Mouse (Mus musculus) hindbrain, embryonic 11.5 days (tissue): ENCODE data around the gene Sec22b. TPM values are rescaled to one million over a fixed set of nuclear protein-coding genes. Genes with fewer than 3 reads are reported as not detected.

Experiments used
- ATAC-seq: fragments of 200-750 bp; cut with Nextera tagmentation; 2 replicates; pipeline ENCODE4 v1.8.0; 2017; ENCODE audit warnings: mild to moderate bottlenecking, moderate TSS enrichment, moderate library complexity; ENCODE audit not compliant: low FRiP score
- DNase-seq: peaks from one replicate; pipeline ENCODE4 v3.0.0-alpha.2; 2015; ENCODE audit warnings: low spot score
- H3K27ac ChIP-seq: fragments of 300-500 bp; sonication (generic); 2 replicates; pipeline ENCODE4 v1.5.1; 2014; ENCODE audit warnings: mild to moderate bottlenecking, low read depth, low read length
- H3K27me3 ChIP-seq: fragments of 300-500 bp; sonication (generic); 2 replicates; pipeline ENCODE4 v1.6.1; 2014; ENCODE audit warnings: mild to moderate bottlenecking, low read length, moderate library complexity, mixed read lengths; ENCODE audit not compliant: control insufficient read depth, insufficient read depth
- H3K36me3 ChIP-seq: fragments of 300-500 bp; sonication (generic); 2 replicates; pipeline ENCODE4 v1.6.1; 2014; ENCODE audit warnings: mild to moderate bottlenecking, low read length, moderate library complexity, mixed read lengths; ENCODE audit not compliant: control insufficient read depth, insufficient read depth
- H3K4me1 ChIP-seq: fragments of 300-500 bp; sonication (generic); replicated peaks from 2 replicates; pipeline ENCODE4 v1.6.1; 2014; ENCODE audit warnings: low read length, mixed read lengths; ENCODE audit not compliant: control insufficient read depth, insufficient read depth
- H3K4me2 ChIP-seq: fragments of 300-500 bp; sonication (generic); replicated peaks from 2 replicates; pipeline ENCODE4 v1.6.1; 2014; ENCODE audit warnings: mild to moderate bottlenecking, low read depth, low read length
- H3K4me3 ChIP-seq: fragments of 300-500 bp; sonication (generic); 2 replicates; pipeline ENCODE4 v1.5.1; 2014; ENCODE audit warnings: low read depth, low read length
- H3K9ac ChIP-seq: fragments of 300-500 bp; sonication (generic); 2 replicates; pipeline ENCODE4 v1.6.1; 2014; ENCODE audit warnings: low read depth, low read length
- H3K9me3 ChIP-seq: fragments of 300-500 bp; sonication (generic); 2 replicates; pipeline ENCODE4 v1.6.1; 2016; ENCODE audit warnings: low read length; ENCODE audit not compliant: control insufficient read depth
- WGBS: fragments of 180-500 bp; shearing (Covaris S2); extraction: QIAGEN DNeasy Blood & Tissue Kit; methylation state at CpG from one replicate; pipeline ENCODE4 v1.1.7; 2014; 5-methylcytosine and 5-hydroxymethylcytosine counted together
- polyA plus RNA-seq: library from polyadenylated mRNA; unstranded; fragments of >200 nt; fragmentation: Nextera tagmentation; extraction: Ambion mirVana; gene quantifications from 2 replicates; pipeline ENCODE4 v1.2.1, GENCODE M21; 2014

The Sec22b gene
- polyA plus RNA-seq, 1 experiment from 2014 or later: 135 TPM

DNA sequence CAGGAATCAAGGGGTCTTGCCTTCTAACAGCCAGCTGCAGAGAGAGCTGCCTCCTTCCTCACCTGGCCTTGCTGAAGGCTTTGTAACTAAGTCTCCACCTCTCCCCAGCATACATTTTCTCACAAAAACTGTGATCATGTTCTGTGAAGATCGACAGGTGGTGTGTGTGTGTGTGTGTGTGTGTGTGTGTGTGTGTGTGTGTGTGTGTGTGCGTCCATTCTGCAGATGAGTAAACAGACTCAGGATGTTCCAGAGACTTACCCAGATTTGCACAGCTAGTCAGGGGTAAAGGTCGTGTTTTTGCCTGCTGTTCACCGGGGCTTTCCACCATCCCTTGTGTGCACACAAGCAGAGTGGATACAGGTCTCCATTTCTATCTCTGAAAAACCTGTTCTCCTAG, 71.7 kb downstream of the Sec22b start:
- Histone ChIP-seq H3K27me3 (no peaks in the 10 kb centered on the region), H3K9ac (no peak overlapping the region), H3K36me3 (no peaks in the 10 kb centered on the region), H3K27ac (no peak overlapping the region), H3K4me3 (no peak overlapping the region), H3K4me1 (no peaks in the 10 kb centered on the region), H3K4me2 (no peak overlapping the region), H3K9me3 (no peaks in the 10 kb centered on the region)
- ATAC-seq (no peak), DNase-seq (no peak)
- 65% methylated on average over 4 of the region's 4 CpGs for WGBS

Other genes with a start within 250 kb of the Sec22b start
- 5.0 and 6.2 TPM in 2 replicates for gene Prkab2, start 243.0 kb upstream of the Sec22b start, polyA plus RNA-seq
- gene Gm17651, start 226.5 kb upstream of the Sec22b start, polyA plus RNA-seq: not detected in 2 replicates
- gene Pde4dip, start 12.5 kb upstream of the Sec22b start, polyA plus RNA-seq: 27.5 and 35.5 TPM in 2 replicates
- gene Notch2, start 112.3 kb downstream of the Sec22b start, polyA plus RNA-seq: 16.7 and 20.8 TPM in 2 replicates